Mouse (Mus musculus): ENCODE results near the gene Gm20388.

GRCm38 (mm10) chr8:121649423-121649822, 1738.8 kb downstream of the Gm20388 start:
- TF ChIP-seq CTCF (IDR thresholded peaks at IDR 0.05; ENCODE audit: low read depth), result no peak
- no peak for TF ChIP-seq EP300 (IDR thresholded peaks at IDR 0.05; ENCODE audit: low read depth)
